Mouse (Mus musculus) brain, embryonic 14.5 days (tissue): ENCODE results near the gene Jagn1.

Experiments
- CTCF ChIP-seq: fragments of 200-500 bp; IDR thresholded peaks from 2 replicates; pipeline ENCODE4 v1.5.1; 2012; ENCODE audit warnings: inconsistent platforms, mild to moderate bottlenecking, moderate library complexity, borderline replicate concordance; ENCODE audit not compliant: insufficient read depth, insufficient read length; ENCODE audit errors: extremely low read depth
- POLR2A ChIP-seq: fragments of 200-500 bp; IDR thresholded peaks from 2 replicates; pipeline ENCODE4 v1.6.1; 2012; ENCODE audit warnings: mild to moderate bottlenecking, inconsistent platforms, borderline replicate concordance; ENCODE audit not compliant: poor library complexity, insufficient read depth, insufficient read length, severe bottlenecking; ENCODE audit errors: extremely low read depth

DNA sequence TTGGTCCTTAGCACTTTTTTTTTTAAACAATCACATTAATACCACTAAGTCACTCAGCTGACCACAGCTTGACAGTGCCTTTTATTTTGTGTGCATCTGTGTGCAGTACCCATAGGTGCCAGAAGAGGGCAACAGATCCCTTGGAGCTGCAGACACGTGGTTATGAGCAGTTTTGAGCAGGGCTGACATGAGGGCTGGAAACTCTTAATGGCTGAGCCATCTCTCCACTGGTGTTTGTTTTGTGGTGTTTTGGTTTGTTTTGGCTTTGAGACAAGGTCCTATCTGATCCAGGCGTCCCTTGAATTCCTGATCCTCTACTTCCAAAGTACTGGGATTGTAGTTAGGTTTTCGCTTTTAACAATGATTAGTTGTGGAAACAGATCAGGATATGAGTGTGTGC, 15.0 kb upstream of the Jagn1 start:
- TF ChIP-seq POLR2A (no peak), CTCF (peak; percentile 67; the same call in 1 of the 2 replicates)
